Mouse (Mus musculus): ENCODE results near the gene Daam2.

- TF ChIP-seq CTCF (IDR thresholded peaks at IDR 0.05; ENCODE audit: borderline replicate concordance, insufficient read depth, low read length) (no peak), POLR2A (IDR thresholded peaks at IDR 0.05; ENCODE audit: low read depth, low read length) (no peak)
These were observed 151.2 kb downstream of the Daam2 start for GRCm38 (mm10) chr17:49412974-49413373.
